ENCODE assay signal across 15 mouse cellular contexts in genomic region chr11:72234013-72234412, GRCm38 (mm10). TPM values are rescaled to one million over a fixed set of nuclear protein-coding genes. Genes with fewer than 3 reads are reported as not detected.
DNase-seq lines count a peak whose midpoint lies in the region; ATAC-seq lines count a peak whose summit lies in the region.
"Had no signal": no experiment of that assay in that cellular context is flagged by ENCODE, and none has a peak within 500 bp of the region (broad histone marks: within the 10 kb centered on the region; RNA-seq: fewer than 3 reads in every experiment).

No protein-coding gene starts in this region.

- no peak overlapping the region for H3K27ac ChIP-seq in hindbrain, embryonic 15.5 days (replicated peaks)
- no peak overlapping the region for H3K27ac ChIP-seq in hindbrain, embryonic 11.5 days (ENCODE audit: low read depth, low read length)
- H3K27ac ChIP-seq: heart, adult 2 months; hindbrain, embryonic 13.5 days; left cerebral cortex, adult 2 months; midbrain, embryonic 15.5 days had no signal

- no peaks in the 10 kb centered on the region for H3K36me3 ChIP-seq in hindbrain, embryonic 15.5 days
- H3K36me3 ChIP-seq in hindbrain, embryonic 11.5 days (ENCODE audit: control insufficient read depth, insufficient read depth, low read length) = no peaks in the 10 kb centered on the region
- H3K36me3 ChIP-seq: G1E; hindbrain, embryonic 13.5 days; midbrain, embryonic 15.5 days had no signal

- no peak overlapping the region for H3K4me3 ChIP-seq in hindbrain, embryonic 15.5 days
- H3K4me3 ChIP-seq in hindbrain, embryonic 11.5 days (ENCODE audit: low read depth, low read length) = no peak overlapping the region
- H3K4me3 ChIP-seq: heart, adult 2 months; hindbrain, embryonic 13.5 days; left cerebral cortex, adult 2 months; midbrain, embryonic 15.5 days had no signal

- 0 out of 2 replicates have a peak, but pooled peaks cover 4% of the 10 kb centered on the region for H3K4me1 ChIP-seq in hindbrain, embryonic 15.5 days (replicated peaks)
- no peaks in the 10 kb centered on the region for H3K4me1 ChIP-seq in hindbrain, embryonic 11.5 days (replicated peaks; ENCODE audit: control insufficient read depth, insufficient read depth, low read length)
- H3K4me1 ChIP-seq: hindbrain, embryonic 13.5 days; midbrain, embryonic 15.5 days had no signal

- 0 out of 2 replicates have a peak, but pooled peaks have one; percentile 30 for ATAC-seq in hindbrain, embryonic 15.5 days (ENCODE audit: low FRiP score, low read depth)
- ATAC-seq in hindbrain, embryonic 11.5 days (ENCODE audit: low FRiP score) = no peak
- ATAC-seq: liver, postnatal 0 days; midbrain, embryonic 15.5 days had no signal

- WGBS in hindbrain, embryonic 15.5 days = 60% methylated on average over 5 of the region's 5 CpGs
- WGBS in hindbrain, embryonic 11.5 days = 69% methylated on average over 5 of the region's 5 CpGs

- no peaks in the 10 kb centered on the region for H3K9me3 ChIP-seq in hindbrain, embryonic 15.5 days
- H3K9me3 ChIP-seq in hindbrain, embryonic 11.5 days (ENCODE audit: control insufficient read depth, low read length) = no peaks in the 10 kb centered on the region
- H3K9me3 ChIP-seq: G1E; hindbrain, embryonic 13.5 days; midbrain, embryonic 15.5 days had no signal

- H3K9ac ChIP-seq in hindbrain, embryonic 15.5 days = no peak overlapping the region
- H3K9ac ChIP-seq in hindbrain, embryonic 11.5 days (ENCODE audit: low read depth, low read length) = no peak overlapping the region
- H3K9ac ChIP-seq: hindbrain, embryonic 13.5 days; liver, postnatal 0 days; midbrain, embryonic 15.5 days had no signal

- H3K27me3 ChIP-seq in hindbrain, embryonic 15.5 days = no peaks in the 10 kb centered on the region
- H3K27me3 ChIP-seq in hindbrain, embryonic 11.5 days (ENCODE audit: control insufficient read depth, insufficient read depth, low read length) = no peaks in the 10 kb centered on the region
- H3K27me3 ChIP-seq: hindbrain, embryonic 13.5 days; midbrain, embryonic 15.5 days had no signal

- DNase-seq in hindbrain, embryonic 11.5 days (ENCODE audit: low spot score) = no peak
- peak; percentile 34 to 39 for DNase-seq in frontal cortex, postnatal 36 days (ENCODE audit: low spot score in 2 of 2)
- peak; percentile 29 for DNase-seq in layer of hippocampus, adult 9-10 months (ENCODE audit: low spot score)
- DNase-seq in right cerebral cortex, postnatal 36 days (ENCODE audit: low spot score in 2 of 2) = peak; percentile 29 to 31
- no peak for DNase-seq in kidney, postnatal 14 days
- no peak for DNase-seq in urinary bladder, postnatal 25 days (ENCODE audit: low spot score)
- DNase-seq: liver, postnatal 0 days; thymus, postnatal 25 days had no signal

- no peak overlapping the region for H3K4me2 ChIP-seq in hindbrain, embryonic 15.5 days
- H3K4me2 ChIP-seq in hindbrain, embryonic 11.5 days (replicated peaks; ENCODE audit: low read depth, low read length) = no peak overlapping the region
- H3K4me2 ChIP-seq: hindbrain, embryonic 13.5 days; midbrain, embryonic 15.5 days had no signal

RNA-seq across cellular contexts. Expression of gene Med31, which starts 18.6 kb away (rescaled TPM):
- polyA plus RNA-seq in hindbrain, embryonic 15.5 days (2015; fragmentation: Nextera tagmentation; extraction: Ambion mirVana) = 50.5 and 54.2 TPM in 2 replicates
- polyA plus RNA-seq in hindbrain, embryonic 11.5 days (2014; fragmentation: Nextera tagmentation; extraction: Ambion mirVana) = 58.8 and 61.7 TPM in 2 replicates

RNA-seq across cellular contexts. Expression of gene Txndc17, which starts 26.7 kb away (rescaled TPM):
- polyA plus RNA-seq in hindbrain, embryonic 15.5 days (2015; fragmentation: Nextera tagmentation; extraction: Ambion mirVana) = 147 and 155 TPM in 2 replicates
- 169 and 181 TPM in 2 replicates for polyA plus RNA-seq in hindbrain, embryonic 11.5 days (2014; fragmentation: Nextera tagmentation; extraction: Ambion mirVana)

RNA-seq across cellular contexts. Expression of gene 4933427D14Rik, which starts 26.8 kb away (rescaled TPM):
- polyA plus RNA-seq in hindbrain, embryonic 15.5 days (2015; fragmentation: Nextera tagmentation; extraction: Ambion mirVana) = 16.3 and 20.5 TPM in 2 replicates
- 15.6 and 17.8 TPM in 2 replicates for polyA plus RNA-seq in hindbrain, embryonic 11.5 days (2014; fragmentation: Nextera tagmentation; extraction: Ambion mirVana)

RNA-seq across cellular contexts. Expression of gene Gm43951, which starts 27.4 kb away (rescaled TPM):
- polyA plus RNA-seq in hindbrain, embryonic 15.5 days (2015; fragmentation: Nextera tagmentation; extraction: Ambion mirVana) = 1.5 and 1.6 TPM in 2 replicates
- polyA plus RNA-seq in hindbrain, embryonic 11.5 days (2014; fragmentation: Nextera tagmentation; extraction: Ambion mirVana) = 0.11 TPM in 1 of 2 replicates, not detected in the other
- polyA plus RNA-seq: liver, postnatal 0 days had no signal

RNA-seq across cellular contexts. Expression of gene Slc13a5, which starts 33.0 kb away (rescaled TPM):
- 1.9 and 2.0 TPM in 2 replicates for polyA plus RNA-seq in hindbrain, embryonic 15.5 days (2015; fragmentation: Nextera tagmentation; extraction: Ambion mirVana)
- 0.29 and 0.32 TPM in 2 replicates for polyA plus RNA-seq in hindbrain, embryonic 11.5 days (2014; fragmentation: Nextera tagmentation; extraction: Ambion mirVana)
- polyA plus RNA-seq: embryonic facial prominence, embryonic 11.5 days; G1E; liver, postnatal 0 days had no signal

Comparison
In these comparisons a context has a peak if more than half of its experiments do, and no peak if none do; other contexts are left out.
1. DNase-seq: peak in frontal cortex, postnatal 36 days (2 of 2), layer of hippocampus, adult 9-10 months (single experiment) and right cerebral cortex, postnatal 36 days (2 of 2); none in hindbrain, embryonic 11.5 days (single experiment), kidney, postnatal 14 days (single experiment) and urinary bladder, postnatal 25 days (single experiment).